19 mouse cellular contexts compared by ENCODE assay signal in genomic region chr2:32890280-32890679, GRCm38 (mm10). TPM values are rescaled to one million over a fixed set of nuclear protein-coding genes. Genes with fewer than 3 reads are reported as not detected.
A peak's percentile ranks its signal among the peaks of the same experiment; 100 is the strongest.
DNase-seq lines count a peak whose midpoint lies in the region; ATAC-seq and TF ChIP-seq lines count a peak whose summit lies in the region.
"Had no signal": no experiment of that assay in that cellular context is flagged by ENCODE, and none has a peak within 500 bp of the region (broad histone marks: within the 10 kb centered on the region; RNA-seq: fewer than 3 reads in every experiment).

No protein-coding gene starts in this region.

- no peak overlapping the region for H3K9ac ChIP-seq in heart, adult 2 months (ENCODE audit: low read depth, low read length)
- H3K9ac ChIP-seq: embryonic facial prominence, embryonic 13.5 days; forebrain, embryonic 12.5 days; lung, embryonic 14.5 days; midbrain, embryonic 13.5 days; neural tube, embryonic 12.5 days had no signal

- peaks cover 2% of the 10 kb centered on the region; the same call in 1 of the 2 replicates for H3K79me2 ChIP-seq in heart, adult 2 months (replicated peaks; ENCODE audit: control insufficient read depth, insufficient read depth, low read length)
- peaks cover 100% of the 10 kb centered on the region for H3K79me2 ChIP-seq in macrophage (ENCODE audit: inconsistent target)

- TF ChIP-seq EP300 in heart, adult 2 months (IDR thresholded peaks at IDR 0.05; ENCODE audit: insufficient read depth, low read depth, low read length): no peak

- TF ChIP-seq POLR2A in heart, adult 2 months (IDR thresholded peaks at IDR 0.05; ENCODE audit: insufficient read depth, low read depth, low read length): no peak
- TF ChIP-seq POLR2A in kidney, adult 2 months (IDR thresholded peaks at IDR 0.05; ENCODE audit: low read depth, low read length): no peak

- ATAC-seq in CD4-positive, CD25-positive, alpha-beta regulatory T cell, adult 4 months: no peak
- ATAC-seq: midbrain, embryonic 13.5 days had no signal

- no peak overlapping the region for H3K4me3 ChIP-seq in heart, embryonic 10.5 days
- no peak overlapping the region for H3K4me3 ChIP-seq in heart, adult 2 months
- H3K4me3 ChIP-seq in macrophage (ENCODE audit: inconsistent target): no peak overlapping the region
- H3K4me3 ChIP-seq in kidney, adult 2 months (ENCODE audit: insufficient read depth, low read depth, low read length): no peak overlapping the region
- H3K4me3 ChIP-seq: embryonic facial prominence, embryonic 13.5 days; forebrain, embryonic 12.5 days; midbrain, embryonic 13.5 days; neural tube, embryonic 12.5 days had no signal

- H3K27ac ChIP-seq in heart, embryonic 10.5 days: peak overlapping the region; percentile 92
- no peak overlapping the region; the same call in 1 of the 2 replicates for H3K27ac ChIP-seq in heart, adult 2 months
- H3K27ac ChIP-seq in macrophage: peak overlapping the region; percentile 32
- no peak overlapping the region for H3K27ac ChIP-seq in kidney, adult 2 months (ENCODE audit: insufficient read depth, low read depth, low read length)
- H3K27ac ChIP-seq: forebrain, embryonic 12.5 days; kidney, postnatal 0 days; midbrain, embryonic 13.5 days; neural tube, embryonic 12.5 days had no signal

- intact Hi-C loops in heart, adult 2 months (cut with DNase I): no loop called here

- no peaks in the 10 kb centered on the region for H3K9me3 ChIP-seq in heart, embryonic 10.5 days
- H3K9me3 ChIP-seq: embryonic facial prominence, embryonic 13.5 days; forebrain, embryonic 12.5 days; midbrain, embryonic 13.5 days; neural tube, embryonic 12.5 days had no signal

- peaks cover 29% of the 10 kb centered on the region for H3K36me3 ChIP-seq in heart, embryonic 10.5 days
- no peaks in the 10 kb centered on the region for H3K36me3 ChIP-seq in heart, adult 2 months (ENCODE audit: control insufficient read depth, insufficient read depth, low read length)
- no peaks in the 10 kb centered on the region for H3K36me3 ChIP-seq in macrophage (ENCODE audit: inconsistent target)
- H3K36me3 ChIP-seq in kidney, adult 2 months (ENCODE audit: control insufficient read depth, insufficient read depth, low read length): no peaks in the 10 kb centered on the region
- H3K36me3 ChIP-seq: forebrain, embryonic 12.5 days; midbrain, embryonic 13.5 days; neural tube, embryonic 12.5 days had no signal

- no peak for DNase-seq in heart, embryonic 10.5 days (ENCODE audit: low spot score)
- DNase-seq in heart, adult 2 months: no peak
- DNase-seq in thymus, postnatal 0 days (ENCODE audit: low spot score): peak; percentile 54
- DNase-seq in thymus, adult 18-20 months: no peak
- no peak for DNase-seq in kidney, adult 2 months
- no peak for DNase-seq in testis, postnatal 14 days (ENCODE audit: low spot score)
- DNase-seq: cerebellum, adult 11 months; cerebellum, postnatal 36 days; heart, postnatal 10 days; liver; lung, embryonic 14.5 days; right cerebral cortex, postnatal 4 days had no signal

- H3K27me3 ChIP-seq in heart, embryonic 10.5 days (ENCODE audit: insufficient read depth, poor library complexity, severe bottlenecking): no peaks in the 10 kb centered on the region
- no peaks in the 10 kb centered on the region for H3K27me3 ChIP-seq in heart, adult 2 months (ENCODE audit: control insufficient read depth, insufficient read depth, low read length)
- H3K27me3 ChIP-seq in kidney, adult 2 months (replicated peaks; ENCODE audit: control insufficient read depth, insufficient read depth, low read length): no peaks in the 10 kb centered on the region
- H3K27me3 ChIP-seq: embryonic facial prominence, embryonic 13.5 days; forebrain, embryonic 12.5 days; midbrain, embryonic 13.5 days; neural tube, embryonic 12.5 days had no signal

- TF ChIP-seq CTCF in heart, adult 2 months (IDR thresholded peaks at IDR 0.05): no peak
- TF ChIP-seq CTCF in kidney, adult 2 months (conservative IDR thresholded peaks at IDR 0.05; ENCODE audit: insufficient read depth, insufficient read length, low read depth, low read length): no peak

- peaks cover 89% of the 10 kb centered on the region for H3K4me1 ChIP-seq in heart, embryonic 10.5 days
- peaks cover 18% of the 10 kb centered on the region for H3K4me1 ChIP-seq in heart, adult 2 months (ENCODE audit: control insufficient read depth, insufficient read depth, low read length)
- H3K4me1 ChIP-seq in kidney, adult 2 months (ENCODE audit: control insufficient read depth, insufficient read depth, low read length): peaks cover 20% of the 10 kb centered on the region

- 79% methylated on average over 3 of the region's 3 CpGs for WGBS in heart, embryonic 10.5 days
- WGBS in heart, adult 2 months: 78% methylated on average over 3 of the region's 3 CpGs
- WGBS in macrophage (ENCODE audit: missing documents): 11% methylated on average over 3 of the region's 3 CpGs
- 81% methylated on average over 3 of the region's 3 CpGs for WGBS in kidney, adult 2 months

RNA-seq across cellular contexts. Expression of gene Fam129b, which starts 14.4 kb away (rescaled TPM):
- polyA plus RNA-seq in heart, embryonic 10.5 days (2016; fragmentation: Nextera tagmentation; extraction: Ambion mirVana): 47.1 and 55.5 TPM in 2 replicates
- 10 to 100 TPM; 19.5 to 20.0 TPM for total RNA-seq in heart, adult 2 months (2021)
- 21.0 and 21.5 TPM in 2 replicates for polyA plus RNA-seq in heart, adult 2 months (2012; rRNA removed)
- 10.9 and 12.4 TPM in 2 replicates for polyA plus RNA-seq in thymus, postnatal 0 days (2015; fragmentation: Nextera tagmentation; extraction: Ambion mirVana)
- 100 to 1,000 TPM in 13 of 26 experiments, 10 to 100 TPM in 13; 35.9 to 648 (median 91.5) TPM for total RNA-seq in macrophage (2018; cell fraction: chromatin; rRNA removed)
- 100 to 1,000 TPM in 14 of 26 experiments, 10 to 100 TPM in 12; 52.3 to 460 (median 164) TPM for total RNA-seq in macrophage (2018; cell fraction: cytosol; rRNA removed)
- total RNA-seq in macrophage (2018; cell fraction: nucleus; rRNA removed): 100 to 1,000 TPM in 13 of 26 experiments, 10 to 100 TPM in 13; 39.2 to 371 (median 100) TPM
- polyA plus RNA-seq in macrophage (2018): 117 to 240 TPM (median 185 TPM) in 3 replicates
- 1 to 10 TPM in 1 of 2 experiments, under 1 TPM in 1; 0.97 to 1.0 TPM for polyA plus RNA-seq in CD4-positive, CD25-positive, alpha-beta regulatory T cell, adult 4 months (2017; shearing (Covaris generic))
- polyA plus RNA-seq in kidney, adult 2 months (2012; rRNA removed): 32.3 and 33.4 TPM in 2 replicates

RNA-seq across cellular contexts. Expression of gene Stxbp1, which starts 43.2 kb away (rescaled TPM):
- polyA plus RNA-seq in heart, embryonic 10.5 days (2016; fragmentation: Nextera tagmentation; extraction: Ambion mirVana): 19.1 and 21.6 TPM in 2 replicates
- 10 to 100 TPM in 1 of 2 experiments, 1 to 10 TPM in 1; 9.8 to 11.4 TPM for total RNA-seq in heart, adult 2 months (2021)
- polyA plus RNA-seq in heart, adult 2 months (2012; rRNA removed): 14.4 and 15.6 TPM in 2 replicates
- polyA plus RNA-seq in thymus, postnatal 0 days (2015; fragmentation: Nextera tagmentation; extraction: Ambion mirVana): 6.0 and 7.0 TPM in 2 replicates
- 10 to 100 TPM; 17.2 to 71.6 (median 25.6) TPM for total RNA-seq in macrophage (2018; cell fraction: chromatin; rRNA removed)
- 10 to 100 TPM; 10.5 to 25.5 (median 16.1) TPM for total RNA-seq in macrophage (2018; cell fraction: cytosol; rRNA removed)
- total RNA-seq in macrophage (2018; cell fraction: nucleus; rRNA removed): 10 to 100 TPM; 14.4 to 64.5 (median 22.2) TPM
- 9.7 to 16.3 TPM (median 12.2 TPM) in 3 replicates for polyA plus RNA-seq in macrophage (2018)
- 1 to 10 TPM; 4.2 to 4.7 TPM for polyA plus RNA-seq in CD4-positive, CD25-positive, alpha-beta regulatory T cell, adult 4 months (2017; shearing (Covaris generic))
- 10.2 and 13.2 TPM in 2 replicates for polyA plus RNA-seq in kidney, adult 2 months (2012; rRNA removed)

Comparison
In these comparisons a context has a peak if more than half of its experiments do, and no peak if none do; other contexts are left out.
1. H3K27ac ChIP-seq: peak in heart, embryonic 10.5 days (single experiment) and macrophage (single experiment); none in heart, adult 2 months (single experiment) and kidney, adult 2 months (single experiment).